Mouse (Mus musculus) cerebellum, adult 11 months (tissue): ENCODE data around the gene Vmn2r114.
"Not testable (repeated sequence)": the region's sequence is repeated elsewhere in the genome, so short reads cannot be mapped to it uniquely, and the experiment has no call there.

ENCODE experiments used
- DNase-seq: peaks from one replicate; pipeline ENCODE4 v3.0.0; 2022

The Vmn2r114 gene

GRCm38 (mm10) chr17:23312437-23312836, at the start of gene Vmn2r114:
Vmn2r114 (minus strand) TSS chr17:23312537.
- DNase-seq = not testable (repeated sequence)

DNA sequence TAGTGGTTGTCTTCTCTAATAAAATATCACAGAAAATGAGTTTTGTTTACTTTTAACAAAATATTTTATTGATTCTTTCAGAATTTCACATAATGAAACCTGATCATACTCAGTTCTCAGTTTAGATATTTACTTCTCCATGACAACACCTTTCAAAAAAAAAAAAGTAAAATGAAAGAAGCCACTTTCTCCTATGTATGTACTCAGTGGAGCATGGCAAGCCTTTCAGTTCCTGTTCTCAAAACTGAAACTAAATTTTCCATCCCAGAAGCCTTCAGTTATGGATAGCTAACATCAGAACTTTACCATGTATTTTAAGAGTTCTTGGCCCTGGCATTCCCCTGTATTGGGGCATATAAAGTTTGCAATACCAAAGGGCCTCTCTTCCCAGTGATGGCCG, 39.3 kb upstream of the Vmn2r114 start:
- DNase-seq = no peak

DNA sequence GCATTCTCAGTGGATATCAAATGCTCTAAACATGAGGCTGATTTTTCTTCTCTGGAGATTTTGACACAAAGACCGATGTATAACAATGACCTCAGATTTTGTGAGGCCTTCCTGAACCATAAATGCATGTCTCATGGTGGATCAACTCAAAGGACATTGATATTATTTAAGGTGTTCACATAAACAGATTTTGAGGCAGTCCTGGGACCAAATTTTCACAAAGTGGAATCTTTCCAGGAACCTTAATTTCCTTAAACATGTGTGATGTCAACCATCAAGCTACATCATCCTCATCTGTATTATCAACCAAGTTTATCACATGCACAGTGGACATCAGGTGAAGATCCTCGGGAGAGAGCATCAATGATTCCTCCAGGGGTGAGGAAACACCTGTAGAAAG, 31.1 kb upstream of the Vmn2r114 start, which contains the start of gene Vmn2r115:
Vmn2r115 (plus strand) TSS at position 301 of the 400 bp plus-strand sequence.
- not testable (repeated sequence) for DNase-seq

DNA sequence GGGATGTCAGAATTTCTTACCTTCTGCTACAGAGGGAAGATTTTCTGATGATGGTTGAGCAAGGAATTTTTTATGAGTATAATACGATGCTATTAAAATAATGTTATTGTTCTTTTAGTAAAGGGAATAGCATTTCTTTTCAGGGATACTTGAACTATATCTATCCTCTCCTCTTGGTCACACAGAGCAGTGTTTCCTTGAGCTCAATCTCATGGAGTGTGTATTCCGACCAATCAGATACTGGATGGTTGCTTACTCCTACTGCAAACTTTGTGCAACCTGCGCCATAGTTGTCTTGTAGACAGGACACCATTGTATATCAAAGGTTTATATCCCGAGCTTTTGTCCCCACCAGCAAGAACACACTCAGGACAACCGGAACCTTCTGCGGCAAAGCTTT, 18.3 kb upstream of the Vmn2r114 start:
- no peak for DNase-seq
